Mouse (Mus musculus): ENCODE results near the gene Coro7. TPM values are rescaled to one million over a fixed set of nuclear protein-coding genes. Genes with fewer than 3 reads are reported as not detected.
A peak's percentile ranks its signal among the peaks of the same experiment; 100 is the strongest.

The Coro7 gene
- polyA plus RNA-seq, 1 experiment from 2014 or later, result 9.0 TPM

DNA sequence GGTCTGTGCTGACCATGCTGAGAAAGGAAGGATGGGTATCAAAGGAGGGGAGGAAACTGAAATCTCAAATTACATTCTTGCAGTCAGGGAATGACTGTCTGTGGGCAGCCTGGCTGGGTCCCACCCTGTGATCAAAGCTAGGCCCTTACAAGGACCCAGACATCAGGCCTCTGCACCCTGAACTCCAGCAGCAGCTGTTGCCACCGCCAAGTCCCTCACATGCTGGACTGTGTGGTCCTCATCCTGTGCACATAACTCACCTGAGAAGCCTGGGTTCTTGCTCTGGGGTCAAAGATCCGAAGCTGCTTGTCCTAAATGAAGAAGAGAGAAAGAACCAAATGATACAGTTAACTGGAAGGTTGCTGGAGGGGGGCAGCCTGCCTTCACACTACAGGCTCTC lies 18.0 kb downstream of the Coro7 start:
- Histone ChIP-seq H3K4me2 (replicated peaks; ENCODE audit: low read depth, low read length) (no peak overlapping the region), H3K4me1 (ENCODE audit: insufficient read depth, low read depth, low read length) (0 out of 2 replicates have a peak, but pooled peaks cover 5% of the 10 kb centered on the region), H3K9me3 (ENCODE audit: low read length) (no peaks in the 10 kb centered on the region), H3K4me3 (ENCODE audit: low read depth, low read length) (no peak overlapping the region), H3K27me3 (replicated peaks; ENCODE audit: insufficient read depth, low read length) (no peaks in the 10 kb centered on the region), H3K9ac (replicated peaks; ENCODE audit: low read depth) (no peak overlapping the region), H3K36me3 (ENCODE audit: insufficient read depth, low read length) (0 out of 2 replicates have a peak, but pooled peaks cover 4% of the 10 kb centered on the region), H3K27ac (ENCODE audit: low read length) (no peak overlapping the region)
- DNase-seq (ENCODE audit: low spot score) (no peak), ATAC-seq (no peak)
- no peak for TF ChIP-seq CTCF (IDR thresholded peaks at IDR 0.05)
- no peak for TF ChIP-seq EP300 (IDR thresholded peaks at IDR 0.05)
- 84% methylated on average over 2 of the region's 2 CpGs for WGBS

DNA sequence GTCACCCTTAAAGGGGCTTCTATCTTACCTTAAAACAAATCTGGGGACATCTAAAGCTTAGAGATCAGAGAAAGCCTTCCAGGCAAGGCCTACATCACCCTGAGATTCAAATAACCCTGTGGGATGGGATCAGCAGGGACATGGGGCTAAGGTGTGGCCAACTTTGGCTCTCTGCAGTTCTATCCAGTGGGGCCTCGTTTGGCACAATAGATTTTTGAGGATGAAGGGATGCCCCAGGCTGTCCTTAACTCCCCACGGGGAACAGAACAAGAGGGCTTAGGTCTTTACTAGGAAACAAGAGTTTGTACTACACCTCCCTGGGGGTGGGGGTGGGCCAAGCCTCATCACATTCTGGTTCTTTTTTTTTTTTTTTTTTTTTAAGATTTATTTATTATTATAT lies 20.3 kb downstream of the Coro7 start:
- Histone ChIP-seq H3K36me3 (ENCODE audit: insufficient read depth, low read length) (peaks cover 1% of the 10 kb centered on the region; the same call in 1 of the 2 replicates), H3K4me1 (ENCODE audit: insufficient read depth, low read depth, low read length) (0 out of 2 replicates have a peak, but pooled peaks cover 5% of the 10 kb centered on the region), H3K4me2 (replicated peaks; ENCODE audit: low read depth, low read length) (no peak overlapping the region), H3K9ac (replicated peaks; ENCODE audit: low read depth) (no peak overlapping the region), H3K9me3 (ENCODE audit: low read length) (no peaks in the 10 kb centered on the region), H3K27ac (ENCODE audit: low read length) (no peak overlapping the region), H3K4me3 (ENCODE audit: low read depth, low read length) (no peak overlapping the region), H3K27me3 (replicated peaks; ENCODE audit: insufficient read depth, low read length) (no peaks in the 10 kb centered on the region)
- TF ChIP-seq EP300 (IDR thresholded peaks at IDR 0.05) (no peak), CTCF (IDR thresholded peaks at IDR 0.05) (no peak)
- no peak for DNase-seq (ENCODE audit: low spot score)
- WGBS, result 40% methylated on average over 2 of the region's 2 CpGs
- no peak for ATAC-seq

DNA sequence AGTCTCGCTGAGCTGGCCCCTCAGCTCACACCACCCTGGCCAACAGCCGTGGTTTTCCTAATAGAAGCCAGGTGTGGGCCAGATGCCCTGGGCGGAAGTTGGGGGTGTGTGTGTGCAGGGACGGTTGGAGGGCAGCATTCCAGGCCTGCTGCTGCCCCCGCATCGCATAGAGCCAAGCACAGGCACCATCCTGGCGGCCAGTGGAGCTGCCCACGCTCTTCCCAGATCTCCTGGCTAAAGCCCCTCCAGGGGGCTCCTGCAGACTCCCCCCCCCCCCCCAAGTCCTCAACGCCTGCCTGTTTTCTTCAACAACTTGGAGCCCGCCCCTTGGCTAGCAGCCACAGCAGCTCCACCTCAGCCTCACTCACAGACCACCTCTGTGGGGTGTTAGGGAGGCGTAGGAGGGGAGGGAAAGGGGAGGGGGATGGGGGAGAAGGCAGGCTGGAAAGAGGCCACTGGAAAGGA lies 20.8 kb downstream of the Coro7 start:
- ATAC-seq (0 out of 2 replicates have a peak, but pooled peaks have one; percentile 14), DNase-seq (ENCODE audit: low spot score) (no peak)
- no peak overlapping the region for H3K9ac ChIP-seq (replicated peaks; ENCODE audit: low read depth)

DNA sequence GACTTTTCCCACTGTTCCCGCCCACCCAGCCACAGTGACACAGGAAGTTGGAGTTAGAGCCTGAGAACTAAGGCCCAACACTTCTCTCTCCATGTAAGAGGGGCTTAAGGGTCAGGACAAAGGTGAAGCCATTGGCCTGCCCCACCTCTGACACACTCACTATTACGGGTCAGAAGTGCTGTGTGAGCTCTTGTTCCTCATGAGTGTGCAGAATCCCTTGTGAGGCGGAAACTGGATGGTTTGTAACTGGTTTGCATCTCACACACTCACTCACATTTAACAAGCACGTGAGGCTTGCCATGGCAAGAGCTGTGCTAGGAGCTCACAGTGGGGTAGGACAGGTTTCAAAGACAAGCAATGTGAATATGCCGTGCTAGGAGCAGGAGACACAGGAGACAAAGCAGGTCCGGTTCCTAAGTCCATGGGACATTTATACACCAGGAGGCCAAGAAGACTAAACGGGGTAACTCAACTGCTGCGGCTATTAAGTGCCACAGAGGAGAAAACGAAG lies 23.0 kb downstream of the Coro7 start:
- no peak for TF ChIP-seq EP300 (IDR thresholded peaks at IDR 0.05)
- TF ChIP-seq CTCF (IDR thresholded peaks at IDR 0.05), result no peak
- 0 out of 2 replicates have a peak overlapping the region, but pooled peaks have one; percentile 3 for H3K27ac ChIP-seq (ENCODE audit: low read length)
- H3K36me3 ChIP-seq (ENCODE audit: insufficient read depth, low read length), result no peaks in the 10 kb centered on the region; the same call in 1 of the 2 replicates
- WGBS, result 64% methylated on average over 9 of the region's 9 CpGs
- no peaks in the 10 kb centered on the region for H3K27me3 ChIP-seq (replicated peaks; ENCODE audit: insufficient read depth, low read length)
- H3K9ac ChIP-seq (replicated peaks; ENCODE audit: low read depth), result no peak overlapping the region
- ATAC-seq, result no peak
- H3K9me3 ChIP-seq (ENCODE audit: low read length), result no peaks in the 10 kb centered on the region
- no peak for DNase-seq (ENCODE audit: low spot score)
- 0 out of 2 replicates have a peak, but pooled peaks cover 8% of the 10 kb centered on the region for H3K4me1 ChIP-seq (ENCODE audit: insufficient read depth, low read depth, low read length)
- no peak overlapping the region for H3K4me3 ChIP-seq (ENCODE audit: low read depth, low read length)
- H3K4me2 ChIP-seq (replicated peaks; ENCODE audit: low read depth, low read length), result no peak overlapping the region

More for the DNA sequence above, 20.8 kb downstream of the Coro7 start:
- H3K4me3 ChIP-seq (ENCODE audit: low read depth, low read length), result no peak overlapping the region
- no peak overlapping the region for H3K27ac ChIP-seq (ENCODE audit: low read length)
- H3K4me1 ChIP-seq (ENCODE audit: insufficient read depth, low read depth, low read length), result 0 out of 2 replicates have a peak, but pooled peaks cover 5% of the 10 kb centered on the region
- no peaks in the 10 kb centered on the region for H3K27me3 ChIP-seq (replicated peaks; ENCODE audit: insufficient read depth, low read length)
- 27% methylated on average over 9 of the region's 11 CpGs for WGBS
- no peaks in the 10 kb centered on the region for H3K9me3 ChIP-seq (ENCODE audit: low read length)
- H3K4me2 ChIP-seq (replicated peaks; ENCODE audit: low read depth, low read length), result no peak overlapping the region
- no peak for TF ChIP-seq EP300 (IDR thresholded peaks at IDR 0.05)
- TF ChIP-seq CTCF (IDR thresholded peaks at IDR 0.05), result no peak
- no peaks in the 10 kb centered on the region; the same call in 1 of the 2 replicates for H3K36me3 ChIP-seq (ENCODE audit: insufficient read depth, low read length)

DNA sequence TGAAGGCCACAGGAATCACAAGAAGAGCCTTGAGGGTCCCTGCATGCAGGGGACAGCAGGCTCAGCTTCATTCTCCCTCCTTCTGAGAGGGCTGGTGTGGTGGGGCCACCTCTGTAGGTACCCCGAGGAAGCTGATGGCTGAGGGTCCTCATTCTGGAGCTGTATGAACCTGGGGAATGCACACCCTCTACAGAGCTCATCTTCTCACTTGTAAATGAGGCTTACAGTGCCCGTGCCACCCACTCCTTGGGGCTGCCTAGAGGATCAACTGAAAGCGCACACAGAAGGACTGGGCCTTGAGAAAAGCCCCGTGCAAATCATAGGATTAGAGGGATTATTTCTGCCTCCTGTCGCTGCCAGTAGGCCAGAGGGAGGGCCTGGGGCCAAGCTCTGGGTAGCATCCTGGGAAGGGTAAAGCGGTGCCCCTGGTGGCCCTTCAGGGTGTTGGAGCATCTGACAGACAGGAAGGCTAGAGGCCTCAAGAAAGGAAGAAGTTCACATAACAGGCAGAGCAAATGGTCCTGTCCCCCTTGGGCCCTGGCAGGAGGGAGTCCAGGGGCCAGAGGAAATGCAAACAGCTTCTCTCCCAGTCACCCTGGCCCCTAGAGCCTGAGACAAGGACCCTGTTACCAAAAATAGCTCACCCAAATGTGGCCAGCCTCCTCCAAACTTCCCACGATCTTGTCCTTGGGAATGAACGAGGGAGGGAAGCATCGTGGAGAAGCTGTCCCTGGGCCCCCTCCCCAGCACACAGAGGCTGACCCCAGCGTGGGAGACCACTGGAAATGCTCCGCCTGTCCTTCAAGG lies 23.6 kb downstream of the Coro7 start:
- Histone ChIP-seq H3K4me3 (ENCODE audit: low read depth, low read length) (no peak overlapping the region), H3K9ac (replicated peaks; ENCODE audit: low read depth) (no peak overlapping the region), H3K27ac (ENCODE audit: low read length) (peak overlapping the region; percentile 3; the same call in 1 of the 2 replicates), H3K36me3 (ENCODE audit: insufficient read depth, low read length) (no peaks in the 10 kb centered on the region; the same call in 1 of the 2 replicates), H3K4me2 (replicated peaks; ENCODE audit: low read depth, low read length) (no peak overlapping the region), H3K27me3 (replicated peaks; ENCODE audit: insufficient read depth, low read length) (no peaks in the 10 kb centered on the region), H3K9me3 (ENCODE audit: low read length) (no peaks in the 10 kb centered on the region), H3K4me1 (ENCODE audit: insufficient read depth, low read depth, low read length) (0 out of 2 replicates have a peak, but pooled peaks cover 8% of the 10 kb centered on the region)
- TF ChIP-seq CTCF (IDR thresholded peaks at IDR 0.05), result peak; percentile 46; the same call in 1 of the 2 replicates
- TF ChIP-seq EP300 (IDR thresholded peaks at IDR 0.05), result no peak
- ATAC-seq (peak; percentile 25), DNase-seq (ENCODE audit: low spot score) (peak; percentile 27)
- WGBS, result 30% methylated on average over 10 of the region's 11 CpGs

DNA sequence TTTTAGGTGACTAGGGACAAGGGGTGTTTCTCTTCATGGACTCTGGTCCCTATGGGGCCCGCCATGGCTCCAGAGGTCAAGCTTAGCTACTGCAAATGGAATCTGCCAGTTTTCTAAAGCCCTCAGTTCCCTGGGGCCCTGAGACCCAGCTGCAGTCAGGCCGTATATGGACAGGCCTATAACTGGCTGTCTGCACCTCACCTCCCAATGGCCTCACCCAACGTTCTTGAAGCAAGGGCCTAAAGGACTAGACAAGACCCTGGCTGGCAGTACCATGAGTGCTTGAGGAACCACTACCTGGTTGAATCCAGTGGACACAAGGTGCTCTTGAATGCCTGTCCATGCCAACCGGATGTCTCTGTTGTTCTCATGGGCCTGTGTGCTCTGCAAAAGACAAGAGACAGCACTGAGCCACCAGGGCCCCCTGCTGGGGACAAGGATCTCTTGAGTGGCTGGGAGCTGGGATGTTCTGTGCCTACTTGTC lies 24.3 kb downstream of the Coro7 start:
- Histone ChIP-seq H3K27ac (ENCODE audit: low read length) (0 out of 2 replicates have a peak overlapping the region, but pooled peaks have one; percentile 3), H3K9me3 (ENCODE audit: low read length) (no peaks in the 10 kb centered on the region), H3K4me1 (ENCODE audit: insufficient read depth, low read depth, low read length) (0 out of 2 replicates have a peak, but pooled peaks cover 8% of the 10 kb centered on the region), H3K36me3 (ENCODE audit: insufficient read depth, low read length) (no peaks in the 10 kb centered on the region; the same call in 1 of the 2 replicates), H3K27me3 (replicated peaks; ENCODE audit: insufficient read depth, low read length) (no peaks in the 10 kb centered on the region), H3K9ac (replicated peaks; ENCODE audit: low read depth) (no peak overlapping the region), H3K4me3 (ENCODE audit: low read depth, low read length) (no peak overlapping the region), H3K4me2 (replicated peaks; ENCODE audit: low read depth, low read length) (no peak overlapping the region)
- TF ChIP-seq CTCF (IDR thresholded peaks at IDR 0.05) (peak; percentile 72), EP300 (IDR thresholded peaks at IDR 0.05) (no peak)
- DNase-seq (ENCODE audit: low spot score) (peak; percentile 57), ATAC-seq (peak; percentile 46)
- WGBS, result 63% methylated on average over 4 of the region's 4 CpGs
